Mouse (Mus musculus) lung, adult 2 months (tissue): ENCODE results near the gene Gse1.

ENCODE experiments used
- CTCF ChIP-seq: fragments of 200-500 bp; IDR thresholded peaks from 2 replicates; pipeline ENCODE4 v1.5.1; 2011; ENCODE audit warnings: mild to moderate bottlenecking, low read length, control low read depth; ENCODE audit not compliant: insufficient read depth
- POLR2A ChIP-seq: fragments of 200-500 bp; IDR thresholded peaks from 2 replicates; pipeline ENCODE4 v1.6.1; 2011; ENCODE audit warnings: low read depth, mild to moderate bottlenecking, control low read depth, low read length, borderline replicate concordance; ENCODE audit errors: extremely low read depth

DNA sequence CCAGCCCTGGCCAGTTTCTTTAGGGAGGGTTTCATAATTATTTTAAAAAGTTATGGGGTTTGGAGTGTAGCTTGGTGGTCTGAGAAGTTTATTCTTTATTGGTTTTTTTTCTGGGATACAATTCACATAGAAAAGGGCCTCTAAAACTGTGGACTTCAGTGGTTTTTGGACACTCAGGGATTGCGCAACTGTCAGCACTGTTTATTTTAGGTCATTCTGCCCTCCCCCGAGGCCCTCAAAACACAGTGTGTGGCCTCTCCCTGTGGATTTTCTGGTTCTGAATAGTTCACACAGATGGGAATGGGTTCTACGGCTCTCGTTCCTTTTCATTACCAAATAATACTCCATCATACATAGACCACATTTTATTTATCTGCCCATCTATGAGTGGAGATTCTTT, 15.0 kb downstream of the Gse1 start:
- no peak for TF ChIP-seq POLR2A
- no peak for TF ChIP-seq CTCF
